Mouse (Mus musculus) liver, embryonic 11.5 days (tissue): ENCODE results near the gene Negr1. TPM values are rescaled to one million over a fixed set of nuclear protein-coding genes. Genes with fewer than 3 reads are reported as not detected.

Experiments used
- ATAC-seq: fragments of 200-750 bp; cut with Nextera tagmentation; replicated peaks from 2 replicates; pipeline ENCODE4 v1.8.0; 2017; ENCODE audit warnings: moderate number of reproducible peaks, mild to moderate bottlenecking, moderate TSS enrichment, moderate library complexity; ENCODE audit not compliant: low FRiP score
- DNase-seq: peaks from one replicate; pipeline ENCODE4 v3.0.0-alpha.2; 2017; ENCODE audit warnings: low spot score
- H3K27ac ChIP-seq: fragments of 300-500 bp; sonication (generic); 2 replicates; pipeline ENCODE4 v1.5.1; 2014; ENCODE audit warnings: mild to moderate bottlenecking, low read depth, low read length, control low read depth
- H3K27me3 ChIP-seq: fragments of 300-500 bp; sonication (generic); replicated peaks from 2 replicates; pipeline ENCODE4 v1.6.1; 2014; ENCODE audit warnings: low read length, mixed read lengths; ENCODE audit not compliant: control insufficient read depth, insufficient read depth
- H3K36me3 ChIP-seq: fragments of 300-500 bp; sonication (generic); 2 replicates; pipeline ENCODE4 v1.6.1; 2014; ENCODE audit warnings: mild to moderate bottlenecking, low read length, moderate library complexity, mixed read lengths; ENCODE audit not compliant: control insufficient read depth, insufficient read depth
- H3K4me1 ChIP-seq: fragments of 300-500 bp; sonication (generic); replicated peaks from 2 replicates; pipeline ENCODE4 v1.6.1; 2014; ENCODE audit warnings: low read length, mixed read lengths; ENCODE audit not compliant: control insufficient read depth, insufficient read depth
- H3K4me2 ChIP-seq: fragments of 300-500 bp; sonication (generic); 2 replicates; pipeline ENCODE4 v1.6.1; 2014; ENCODE audit warnings: mild to moderate bottlenecking, control low read depth, moderate library complexity
- H3K4me3 ChIP-seq: fragments of 300-500 bp; sonication (generic); 2 replicates; pipeline ENCODE4 v1.5.1; 2014; ENCODE audit warnings: low read depth, low read length, control low read depth
- H3K9ac ChIP-seq: fragments of 300-500 bp; sonication (generic); 2 replicates; pipeline ENCODE4 v1.6.1; 2014; ENCODE audit warnings: low read depth, low read length, control low read depth
- H3K9me3 ChIP-seq: fragments of 300-500 bp; sonication (generic); 2 replicates; pipeline ENCODE4 v1.6.1; 2016; ENCODE audit warnings: low read length, inconsistent platforms, mixed read lengths; ENCODE audit not compliant: control insufficient read depth
- WGBS: fragments of 180-500 bp; shearing (Covaris S2); extraction: QIAGEN DNeasy Blood & Tissue Kit; methylation state at CpG from one replicate; pipeline ENCODE4 v1.1.7; 2014; 5-methylcytosine and 5-hydroxymethylcytosine counted together
- polyA plus RNA-seq: library from polyadenylated mRNA; unstranded; fragments of >200 nt; fragmentation: Nextera tagmentation; extraction: Ambion mirVana; gene quantifications from 2 replicates; pipeline ENCODE4 v1.2.1, GENCODE M21; 2014

Gene Negr1
- polyA plus RNA-seq, 1 experiment from 2014 or later, result 1.7 TPM

- no peak overlapping the region for H3K4me3 ChIP-seq
- H3K9me3 ChIP-seq, result no peaks in the 10 kb centered on the region
- ATAC-seq, result no peak
- no peak overlapping the region for H3K27ac ChIP-seq
- no peaks in the 10 kb centered on the region for H3K27me3 ChIP-seq
- H3K4me1 ChIP-seq, result no peaks in the 10 kb centered on the region
- no peak for DNase-seq
- H3K36me3 ChIP-seq, result no peaks in the 10 kb centered on the region
- no peak overlapping the region for H3K9ac ChIP-seq
- H3K4me2 ChIP-seq, result no peak overlapping the region
- 43% methylated on average over 3 of the region's 3 CpGs for WGBS
These were observed 77.8 kb downstream of the Negr1 start for GRCm38 (mm10) chr3:156639382-156639781.

GRCm38 (mm10) chr3:156643710-156644363 lies 82.2 kb downstream of the Negr1 start:
- Histone ChIP-seq H3K9me3 (no peaks in the 10 kb centered on the region), H3K36me3 (no peaks in the 10 kb centered on the region), H3K4me1 (no peaks in the 10 kb centered on the region), H3K27ac (no peak overlapping the region), H3K27me3 (no peaks in the 10 kb centered on the region), H3K4me3 (no peak overlapping the region), H3K9ac (no peak overlapping the region), H3K4me2 (no peak overlapping the region)
- 0 out of 2 replicates have a peak, but pooled peaks have one; percentile 58 for ATAC-seq
- 73% methylated on average over 3 of the region's 3 CpGs for WGBS
- DNase-seq, result no peak

GRCm38 (mm10) chr3:156648378-156648777 lies 86.8 kb downstream of the Negr1 start:
- Histone ChIP-seq H3K27me3 (no peaks in the 10 kb centered on the region), H3K4me2 (no peak overlapping the region), H3K4me1 (no peaks in the 10 kb centered on the region), H3K36me3 (no peaks in the 10 kb centered on the region), H3K9ac (no peak overlapping the region), H3K9me3 (no peaks in the 10 kb centered on the region), H3K4me3 (no peak overlapping the region), H3K27ac (no peak overlapping the region)
- WGBS, result 71% methylated on average over 3 of the region's 3 CpGs
- DNase-seq (no peak), ATAC-seq (no peak)

GRCm38 (mm10) chr3:156662553-156662952 lies 101.0 kb downstream of the Negr1 start:
- no peaks in the 10 kb centered on the region for H3K4me1 ChIP-seq
- ATAC-seq (peak; percentile 54; the same call in 1 of the 2 replicates), DNase-seq (no peak)
- H3K4me2 ChIP-seq, result no peak overlapping the region
- no peaks in the 10 kb centered on the region for H3K9me3 ChIP-seq
- no peaks in the 10 kb centered on the region for H3K27me3 ChIP-seq
- H3K9ac ChIP-seq, result no peak overlapping the region
- 93% methylated on average over 2 of the region's 2 CpGs for WGBS
- no peak overlapping the region for H3K4me3 ChIP-seq
- no peak overlapping the region for H3K27ac ChIP-seq
- H3K36me3 ChIP-seq, result no peaks in the 10 kb centered on the region

GRCm38 (mm10) chr3:156672560-156672959 lies 111.0 kb downstream of the Negr1 start:
- H3K9me3 ChIP-seq, result no peaks in the 10 kb centered on the region
- no peaks in the 10 kb centered on the region for H3K27me3 ChIP-seq
- 77% methylated on average over 3 of the region's 3 CpGs for WGBS
- no peak for ATAC-seq
- H3K4me2 ChIP-seq, result no peak overlapping the region
- no peak for DNase-seq
- H3K27ac ChIP-seq, result no peak overlapping the region
- H3K9ac ChIP-seq, result no peak overlapping the region
- no peaks in the 10 kb centered on the region for H3K36me3 ChIP-seq
- H3K4me1 ChIP-seq, result no peaks in the 10 kb centered on the region
- no peak overlapping the region for H3K4me3 ChIP-seq

- no peak overlapping the region for H3K27ac ChIP-seq
- no peak overlapping the region for H3K9ac ChIP-seq
- ATAC-seq (no peak), DNase-seq (no peak)
- H3K4me1 ChIP-seq, result no peaks in the 10 kb centered on the region
- no peak overlapping the region for H3K4me2 ChIP-seq
- H3K27me3 ChIP-seq, result no peaks in the 10 kb centered on the region
- H3K4me3 ChIP-seq, result no peak overlapping the region
- WGBS, result 86% methylated on average over 5 of the region's 5 CpGs
- no peaks in the 10 kb centered on the region for H3K9me3 ChIP-seq
- no peaks in the 10 kb centered on the region for H3K36me3 ChIP-seq
These were observed 128.5 kb downstream of the Negr1 start for GRCm38 (mm10) chr3:156690059-156690605.

- ATAC-seq (no peak), DNase-seq (no peak)
- Histone ChIP-seq H3K27me3 (no peaks in the 10 kb centered on the region), H3K4me3 (no peak overlapping the region), H3K4me1 (no peaks in the 10 kb centered on the region), H3K4me2 (no peak overlapping the region), H3K9me3 (no peaks in the 10 kb centered on the region), H3K9ac (no peak overlapping the region), H3K36me3 (no peaks in the 10 kb centered on the region), H3K27ac (no peak overlapping the region)
- WGBS, result 89% methylated on average over 1 of the region's 1 CpGs
These were observed 137.1 kb downstream of the Negr1 start for GRCm38 (mm10) chr3:156698687-156699086.

- ATAC-seq (no peak), DNase-seq (no peak)
- Histone ChIP-seq H3K4me1 (no peaks in the 10 kb centered on the region), H3K9me3 (no peaks in the 10 kb centered on the region), H3K36me3 (no peaks in the 10 kb centered on the region), H3K27me3 (no peaks in the 10 kb centered on the region), H3K27ac (no peak overlapping the region), H3K9ac (no peak overlapping the region), H3K4me3 (no peak overlapping the region), H3K4me2 (no peak overlapping the region)
- WGBS, result 75% methylated on average over 1 of the region's 1 CpGs
These were observed 141.6 kb downstream of the Negr1 start for GRCm38 (mm10) chr3:156703241-156703640.

GRCm38 (mm10) chr3:156710240-156710639 lies 148.6 kb downstream of the Negr1 start:
- no peaks in the 10 kb centered on the region for H3K36me3 ChIP-seq
- no peak overlapping the region for H3K4me3 ChIP-seq
- H3K27me3 ChIP-seq, result no peaks in the 10 kb centered on the region
- 75% methylated on average over 5 of the region's 5 CpGs for WGBS
- no peaks in the 10 kb centered on the region for H3K4me1 ChIP-seq
- DNase-seq, result no peak
- H3K27ac ChIP-seq, result no peak overlapping the region
- no peaks in the 10 kb centered on the region for H3K9me3 ChIP-seq
- no peak overlapping the region for H3K4me2 ChIP-seq
- H3K9ac ChIP-seq, result no peak overlapping the region
- no peak for ATAC-seq
